Mouse (Mus musculus): ENCODE measurements at regions not wholly inside any gene's neighbourhood (a gene's known extent, or its start where the extent isn't known, plus 50 kb on each side); places are given as distances from the start of the nearest gene placed in this dataset.

GRCm38 (mm10) chr8:90725188-90725587, 92.0 kb downstream of the Gm19935 start:
- no peak for TF ChIP-seq EP300 (IDR thresholded peaks at IDR 0.05)
- no peak for TF ChIP-seq CTCF (IDR thresholded peaks at IDR 0.05)

Data from lung, postnatal 0 days (tissue).